Mouse (Mus musculus): ENCODE results near the gene Pip5k1b. TPM values are rescaled to one million over a fixed set of nuclear protein-coding genes. Genes with fewer than 3 reads are reported as not detected.

The Pip5k1b gene
- polyA plus RNA-seq, 1 experiment from 2014 or later, result 0.77 TPM

- no peaks in the 10 kb centered on the region for H3K27me3 ChIP-seq
- no peaks in the 10 kb centered on the region for H3K36me3 ChIP-seq
- no peak for ATAC-seq (ENCODE audit: insufficient number of reproducible peaks, low FRiP score, low TSS enrichment, low read depth)
- no peak overlapping the region for H3K4me2 ChIP-seq
- WGBS, result 63% methylated on average over 5 of the region's 5 CpGs
- no peak overlapping the region for H3K4me3 ChIP-seq
- H3K9me3 ChIP-seq, result no peaks in the 10 kb centered on the region
- no peak overlapping the region for H3K9ac ChIP-seq
- H3K27ac ChIP-seq, result no peak overlapping the region
- no peaks in the 10 kb centered on the region for H3K4me1 ChIP-seq
These were observed 222.7 kb downstream of the Pip5k1b start for GRCm38 (mm10) chr19:24332956-24333355.

GRCm38 (mm10) chr19:24331274-24331673 lies 224.4 kb downstream of the Pip5k1b start:
- 75% methylated on average over 2 of the region's 2 CpGs for WGBS
- H3K36me3 ChIP-seq, result no peaks in the 10 kb centered on the region
- no peak overlapping the region for H3K27ac ChIP-seq
- ATAC-seq (ENCODE audit: insufficient number of reproducible peaks, low FRiP score, low TSS enrichment, low read depth), result no peak
- H3K9ac ChIP-seq, result no peak overlapping the region
- no peak overlapping the region for H3K4me2 ChIP-seq
- no peaks in the 10 kb centered on the region for H3K4me1 ChIP-seq
- H3K4me3 ChIP-seq, result no peak overlapping the region
- H3K9me3 ChIP-seq, result no peaks in the 10 kb centered on the region
- H3K27me3 ChIP-seq, result no peaks in the 10 kb centered on the region

DNA sequence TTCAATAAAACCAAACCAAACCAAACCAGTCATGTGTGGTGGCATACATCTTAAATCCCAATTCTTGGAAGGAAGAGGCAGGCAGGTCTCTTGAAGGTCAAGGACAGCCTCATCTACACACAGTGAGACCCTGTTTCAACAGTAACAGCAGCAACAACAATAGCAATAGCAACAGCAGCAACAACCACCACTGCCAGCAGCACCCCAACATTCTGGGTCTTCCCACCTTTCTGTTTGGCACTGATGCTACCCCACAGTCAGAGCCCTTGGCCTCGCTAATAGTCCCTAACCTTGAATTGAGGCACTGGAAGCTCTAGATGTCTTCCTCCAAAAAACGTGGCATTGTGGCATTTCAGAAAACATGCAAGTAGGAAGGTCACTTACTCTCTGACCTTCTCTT lies 225.3 kb downstream of the Pip5k1b start:
- Histone ChIP-seq H3K27me3 (no peaks in the 10 kb centered on the region), H3K9me3 (no peaks in the 10 kb centered on the region), H3K4me1 (no peaks in the 10 kb centered on the region), H3K27ac (no peak overlapping the region), H3K4me2 (no peak overlapping the region), H3K36me3 (no peaks in the 10 kb centered on the region), H3K9ac (no peak overlapping the region), H3K4me3 (no peak overlapping the region)
- 68% methylated on average over 2 of the region's 2 CpGs for WGBS
- ATAC-seq (ENCODE audit: insufficient number of reproducible peaks, low FRiP score, low TSS enrichment, low read depth), result no peak

DNA sequence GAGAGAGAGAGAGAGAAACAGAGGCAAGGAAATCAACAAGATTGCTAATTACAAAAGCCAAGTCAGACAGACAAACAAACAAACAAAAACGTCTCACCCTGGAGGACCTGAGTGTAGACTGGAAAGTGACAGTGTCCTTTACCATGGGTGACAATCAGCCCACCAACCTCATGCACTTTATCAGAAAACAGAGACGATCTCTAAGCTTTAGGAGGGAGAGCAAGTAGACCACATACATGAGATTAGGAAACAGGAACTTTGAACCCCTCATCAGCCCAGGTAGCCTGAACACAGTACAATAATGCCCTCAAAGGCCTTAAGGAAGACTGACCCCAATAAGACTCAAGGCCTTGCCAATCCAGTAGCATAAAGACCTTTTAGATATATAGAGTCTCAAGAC lies 227.8 kb downstream of the Pip5k1b start:
- H3K27me3 ChIP-seq, result no peaks in the 10 kb centered on the region
- no peak overlapping the region for H3K27ac ChIP-seq
- H3K4me2 ChIP-seq, result no peak overlapping the region
- H3K9me3 ChIP-seq, result no peaks in the 10 kb centered on the region
- no peak overlapping the region for H3K4me3 ChIP-seq
- 59% methylated on average over 2 of the region's 2 CpGs for WGBS
- no peak for ATAC-seq (ENCODE audit: insufficient number of reproducible peaks, low FRiP score, low TSS enrichment, low read depth)
- H3K36me3 ChIP-seq, result no peaks in the 10 kb centered on the region
- H3K9ac ChIP-seq, result no peak overlapping the region
- peaks cover 7% of the 10 kb centered on the region; the same call in 1 of the 2 replicates for H3K4me1 ChIP-seq

GRCm38 (mm10) chr19:24326969-24327368 lies 228.7 kb downstream of the Pip5k1b start:
- 38% methylated on average over 1 of the region's 1 CpGs for WGBS
- H3K4me3 ChIP-seq, result no peak overlapping the region

GRCm38 (mm10) chr19:24325692-24326091 lies 230.0 kb downstream of the Pip5k1b start:
- no peak overlapping the region for H3K4me2 ChIP-seq
- H3K4me1 ChIP-seq, result peaks cover 7% of the 10 kb centered on the region; the same call in 1 of the 2 replicates
- ATAC-seq (ENCODE audit: insufficient number of reproducible peaks, low FRiP score, low TSS enrichment, low read depth), result no peak
- no peaks in the 10 kb centered on the region for H3K36me3 ChIP-seq
- H3K9me3 ChIP-seq, result no peaks in the 10 kb centered on the region
- no peak overlapping the region for H3K27ac ChIP-seq
- H3K9ac ChIP-seq, result no peak overlapping the region
- 78% methylated on average over 6 of the region's 6 CpGs for WGBS
- no peak overlapping the region for H3K4me3 ChIP-seq
- H3K27me3 ChIP-seq, result no peaks in the 10 kb centered on the region

More at GRCm38 (mm10) chr19:24326969-24327368, 228.7 kb downstream of the Pip5k1b start:
- Histone ChIP-seq H3K9me3 (no peaks in the 10 kb centered on the region), H3K4me2 (no peak overlapping the region), H3K4me1 (peaks cover 7% of the 10 kb centered on the region; the same call in 1 of the 2 replicates), H3K36me3 (no peaks in the 10 kb centered on the region), H3K27me3 (no peaks in the 10 kb centered on the region), H3K9ac (no peak overlapping the region), H3K27ac (no peak overlapping the region)
- no peak for ATAC-seq (ENCODE audit: insufficient number of reproducible peaks, low FRiP score, low TSS enrichment, low read depth)

DNA sequence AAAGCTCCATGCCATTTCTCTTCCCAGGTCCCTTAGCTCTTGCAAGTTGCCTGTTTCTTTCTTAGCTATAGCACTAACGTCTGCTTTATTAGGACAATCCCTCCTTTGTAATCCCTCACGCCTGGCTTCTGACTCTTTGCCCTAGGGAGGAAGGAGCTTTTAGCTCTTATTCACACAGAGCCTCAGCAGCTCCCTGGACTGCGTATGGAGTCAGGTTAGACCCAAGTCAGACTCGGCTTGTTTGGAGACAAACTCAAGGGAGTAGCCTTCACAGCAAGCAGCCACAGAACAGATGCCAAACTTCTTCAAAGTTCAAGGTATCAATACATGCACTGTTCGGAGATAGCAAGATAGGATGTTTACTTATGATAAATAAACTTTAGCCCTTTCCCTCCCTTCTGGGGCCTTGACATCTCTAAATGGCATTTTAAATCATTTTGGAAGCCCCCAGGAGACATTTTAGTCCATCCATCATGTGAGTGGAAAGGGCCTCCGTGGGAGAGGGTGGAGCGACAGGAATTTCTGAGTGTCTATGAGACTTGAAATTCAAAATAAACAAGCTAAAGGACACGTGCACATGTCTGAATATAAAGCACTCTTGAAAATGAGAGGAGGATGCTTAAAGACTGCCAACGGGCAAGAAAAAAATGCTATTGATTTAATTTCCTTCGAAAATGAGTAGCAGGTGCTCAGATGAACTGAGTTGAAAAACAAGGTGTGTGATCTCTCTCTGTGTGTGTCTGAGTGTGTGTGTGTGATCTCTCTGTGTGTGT lies 231.6 kb downstream of the Pip5k1b start:
- Histone ChIP-seq H3K9ac (no peak overlapping the region), H3K27me3 (no peaks in the 10 kb centered on the region), H3K4me1 (peaks cover 7% of the 10 kb centered on the region; the same call in 1 of the 2 replicates), H3K36me3 (no peaks in the 10 kb centered on the region), H3K4me2 (no peak overlapping the region), H3K9me3 (no peaks in the 10 kb centered on the region), H3K27ac (no peak overlapping the region), H3K4me3 (no peak overlapping the region)
- no peak for ATAC-seq (ENCODE audit: insufficient number of reproducible peaks, low FRiP score, low TSS enrichment, low read depth)
- 44% methylated on average over 10 of the region's 10 CpGs for WGBS

DNA sequence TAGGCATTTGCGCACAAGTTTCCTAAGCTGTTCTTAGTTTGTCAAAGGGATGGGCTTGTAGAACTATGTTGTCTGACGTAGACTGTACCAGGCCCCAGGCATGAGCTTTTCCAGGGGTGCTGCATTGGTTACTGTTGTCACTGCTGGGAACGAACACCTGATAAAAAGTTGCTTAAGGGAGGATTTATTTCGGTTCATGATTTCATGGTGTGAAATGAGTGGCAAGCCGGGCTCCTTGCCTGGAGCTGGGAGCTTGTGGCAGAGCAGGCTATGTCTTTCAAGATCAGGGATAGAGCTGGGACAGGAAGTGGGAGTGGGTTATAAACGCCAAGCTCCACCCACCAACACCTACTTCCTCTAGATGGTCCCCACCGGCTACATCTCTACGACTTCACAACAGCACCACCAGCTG lies 233.8 kb downstream of the Pip5k1b start:
- Histone ChIP-seq H3K27me3 (no peaks in the 10 kb centered on the region), H3K9me3 (no peaks in the 10 kb centered on the region), H3K9ac (no peak overlapping the region), H3K36me3 (no peaks in the 10 kb centered on the region), H3K27ac (no peak overlapping the region), H3K4me2 (no peak overlapping the region), H3K4me1 (peaks cover 7% of the 10 kb centered on the region; the same call in 1 of the 2 replicates), H3K4me3 (no peak overlapping the region)
- WGBS, result 83% methylated on average over 8 of the region's 8 CpGs
- ATAC-seq (ENCODE audit: insufficient number of reproducible peaks, low FRiP score, low TSS enrichment, low read depth), result no peak

DNA sequence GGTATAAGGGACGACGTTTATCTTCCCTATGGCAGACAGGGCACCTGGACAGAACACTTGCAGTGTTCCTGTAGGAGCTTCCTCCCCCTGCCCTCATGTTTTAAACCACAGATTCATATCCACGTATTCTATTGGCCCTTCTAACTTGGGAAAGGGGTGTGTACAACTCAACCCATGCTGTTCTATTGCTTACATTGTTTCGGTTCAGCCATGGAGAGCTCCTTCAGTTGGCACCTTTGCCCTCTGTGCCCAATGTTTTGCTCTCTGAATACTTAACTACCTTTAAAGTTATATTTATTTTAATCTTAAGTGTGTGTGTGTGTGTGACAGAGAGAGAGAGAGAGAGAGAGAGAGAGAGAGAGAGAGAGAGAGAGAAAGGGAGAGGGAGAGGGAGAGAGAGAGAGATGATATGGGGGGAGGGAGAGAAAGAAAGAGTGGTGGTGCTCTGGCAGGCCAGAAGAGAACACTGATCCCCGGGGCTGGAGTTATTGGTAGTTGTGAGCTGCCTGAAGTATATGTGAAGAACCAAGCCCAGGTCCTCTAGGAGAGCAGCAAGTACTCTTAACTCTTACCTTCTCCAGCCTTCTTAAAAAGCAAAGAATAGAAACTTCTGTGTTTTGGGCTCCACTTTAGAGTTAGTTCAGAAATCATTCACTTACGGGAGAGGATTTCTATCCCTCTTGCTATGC lies 234.3 kb downstream of the Pip5k1b start:
- Histone ChIP-seq H3K27me3 (no peaks in the 10 kb centered on the region), H3K27ac (no peak overlapping the region), H3K36me3 (no peaks in the 10 kb centered on the region), H3K4me3 (no peak overlapping the region), H3K9ac (no peak overlapping the region), H3K4me1 (peaks cover 7% of the 10 kb centered on the region; the same call in 1 of the 2 replicates), H3K9me3 (no peaks in the 10 kb centered on the region), H3K4me2 (no peak overlapping the region)
- no peak for ATAC-seq (ENCODE audit: insufficient number of reproducible peaks, low FRiP score, low TSS enrichment, low read depth)
- WGBS, result 85% methylated on average over 6 of the region's 6 CpGs

- Histone ChIP-seq H3K36me3 (no peaks in the 10 kb centered on the region), H3K27ac (no peak overlapping the region), H3K9ac (no peak overlapping the region), H3K4me1 (no peaks in the 10 kb centered on the region; the same call in 1 of the 2 replicates), H3K4me3 (no peak overlapping the region), H3K27me3 (no peaks in the 10 kb centered on the region), H3K4me2 (no peak overlapping the region), H3K9me3 (no peaks in the 10 kb centered on the region)
- no peak for ATAC-seq (ENCODE audit: insufficient number of reproducible peaks, low FRiP score, low TSS enrichment, low read depth)
- WGBS, result 65% methylated on average over 10 of the region's 10 CpGs
These were observed 237.5 kb downstream of the Pip5k1b start for GRCm38 (mm10) chr19:24318172-24318571.

DNA sequence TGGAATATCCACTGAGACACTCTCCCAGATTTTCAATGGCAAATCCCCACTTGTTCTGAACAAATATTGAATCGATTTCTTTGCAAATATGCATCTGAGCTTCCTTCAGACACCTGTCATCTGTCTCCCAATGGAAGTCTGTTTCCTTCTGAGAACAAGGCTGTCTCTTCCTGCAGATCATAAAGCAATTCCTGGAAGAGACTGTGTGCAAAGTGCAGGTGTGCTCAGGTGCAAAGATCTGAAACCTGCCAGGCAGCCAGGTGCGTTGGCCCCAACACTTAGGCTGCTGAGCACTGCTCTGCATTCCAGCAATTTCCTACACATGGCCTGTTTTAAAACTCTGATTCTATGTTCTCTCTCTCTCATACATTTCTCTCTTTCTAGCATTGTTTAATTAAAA lies 237.9 kb downstream of the Pip5k1b start:
- no peak overlapping the region for H3K4me2 ChIP-seq
- H3K36me3 ChIP-seq, result no peaks in the 10 kb centered on the region
- H3K4me3 ChIP-seq, result no peak overlapping the region
- H3K27me3 ChIP-seq, result no peaks in the 10 kb centered on the region
- ATAC-seq (ENCODE audit: insufficient number of reproducible peaks, low FRiP score, low TSS enrichment, low read depth), result no peak
- no peaks in the 10 kb centered on the region for H3K9me3 ChIP-seq
- no peaks in the 10 kb centered on the region; the same call in 1 of the 2 replicates for H3K4me1 ChIP-seq
- no peak overlapping the region for H3K27ac ChIP-seq
- 60% methylated on average over 2 of the region's 2 CpGs for WGBS
- no peak overlapping the region for H3K9ac ChIP-seq

GRCm38 (mm10) chr19:24317038-24317591 lies 238.6 kb downstream of the Pip5k1b start:
- Histone ChIP-seq H3K9me3 (no peaks in the 10 kb centered on the region), H3K4me2 (no peak overlapping the region), H3K4me1 (no peaks in the 10 kb centered on the region; the same call in 1 of the 2 replicates), H3K27ac (no peak overlapping the region), H3K9ac (no peak overlapping the region), H3K4me3 (no peak overlapping the region), H3K36me3 (no peaks in the 10 kb centered on the region), H3K27me3 (no peaks in the 10 kb centered on the region)
- ATAC-seq (ENCODE audit: insufficient number of reproducible peaks, low FRiP score, low TSS enrichment, low read depth), result no peak
- WGBS, result 59% methylated on average over 15 of the region's 15 CpGs
